Mouse (Mus musculus) left cerebral cortex, postnatal 14 days (tissue): ENCODE measurements at regions not wholly inside any gene's neighbourhood (a gene's known extent, or its start where the extent isn't known, plus 50 kb on each side); places are given as distances from the start of the nearest gene placed in this dataset.
"Not testable (repeated sequence)": the region's sequence is repeated elsewhere in the genome, so short reads cannot be mapped to it uniquely, and the experiment has no call there.

Experiments used
- DNase-seq, 2 experiments: peaks; one replicate each; pipeline ENCODE4 v3.0.0; 2021 to 2022; ENCODE audit warnings: low spot score in 2 of 2, mixed read lengths in 1 of 2
- intact Hi-C: fragments of 180-260 bp; cut with DNase I; formaldehyde crosslinking; loops from one replicate; pipeline ENCODE4 v1.15.1; 2025

- intact Hi-C loops: no loop called here
- DNase-seq: peak in 1 of 2 experiments; percentile 8
These were observed 149.3 kb upstream of the Kctd3 start for GRCm38 (mm10) chr1:189156906-189157305.

DNA sequence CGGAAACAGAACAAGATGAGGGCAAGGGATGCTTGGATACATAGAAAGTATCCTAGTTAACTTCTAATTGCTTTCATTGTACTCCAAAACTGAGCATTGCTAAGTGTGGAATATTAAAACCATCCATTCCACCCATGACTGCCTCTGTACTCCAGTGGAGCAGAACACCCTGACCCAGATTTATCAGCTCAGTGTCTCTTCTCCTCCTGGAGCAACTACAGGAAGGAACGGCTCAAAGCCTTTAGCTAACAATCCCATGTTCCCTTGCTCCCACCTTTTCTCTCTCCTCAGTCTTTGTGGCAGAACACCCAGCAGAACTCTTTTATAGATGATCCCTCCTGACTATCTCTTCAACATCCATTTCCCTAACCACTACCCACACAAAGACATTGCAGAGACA, 146.7 kb upstream of the Kctd3 start:
- intact Hi-C loops: no loop called here
- DNase-seq: no peak

DNA sequence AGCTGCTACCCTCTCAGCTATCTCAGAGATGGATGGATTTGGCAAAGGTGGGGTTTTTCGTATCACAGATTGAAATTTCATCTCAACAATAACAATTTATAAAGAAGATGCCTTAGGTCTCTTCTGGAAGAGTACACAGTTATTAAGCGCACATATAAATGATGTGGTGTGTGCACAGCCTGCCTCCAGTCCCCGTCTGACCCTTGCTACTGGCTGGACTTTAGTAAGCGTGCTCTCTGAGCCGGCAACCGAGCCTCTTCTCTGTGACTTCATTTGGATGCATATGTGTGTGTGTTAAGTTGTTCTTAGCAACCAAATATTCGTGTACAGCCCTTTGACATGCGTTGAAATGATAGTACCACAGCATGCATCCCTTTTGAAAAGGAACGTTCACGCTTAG, 145.5 kb upstream of the Kctd3 start:
- intact Hi-C loops: no loop called here

GRCm38 (mm10) chr1:189142982-189143451, 135.4 kb upstream of the Kctd3 start:
- intact Hi-C loops: no loop called here

More for the DNA sequence above, 145.5 kb upstream of the Kctd3 start:
- no peak for DNase-seq

GRCm38 (mm10) chr1:189142551-189142950, 134.9 kb upstream of the Kctd3 start:
- intact Hi-C loops: no loop called here
- DNase-seq: no peak

More at GRCm38 (mm10) chr1:189142982-189143451, 135.4 kb upstream of the Kctd3 start:
- DNase-seq: no peak

GRCm38 (mm10) chr1:189141694-189142093, 134.1 kb upstream of the Kctd3 start:
- no peak for DNase-seq
- intact Hi-C loops: no loop called here

DNA sequence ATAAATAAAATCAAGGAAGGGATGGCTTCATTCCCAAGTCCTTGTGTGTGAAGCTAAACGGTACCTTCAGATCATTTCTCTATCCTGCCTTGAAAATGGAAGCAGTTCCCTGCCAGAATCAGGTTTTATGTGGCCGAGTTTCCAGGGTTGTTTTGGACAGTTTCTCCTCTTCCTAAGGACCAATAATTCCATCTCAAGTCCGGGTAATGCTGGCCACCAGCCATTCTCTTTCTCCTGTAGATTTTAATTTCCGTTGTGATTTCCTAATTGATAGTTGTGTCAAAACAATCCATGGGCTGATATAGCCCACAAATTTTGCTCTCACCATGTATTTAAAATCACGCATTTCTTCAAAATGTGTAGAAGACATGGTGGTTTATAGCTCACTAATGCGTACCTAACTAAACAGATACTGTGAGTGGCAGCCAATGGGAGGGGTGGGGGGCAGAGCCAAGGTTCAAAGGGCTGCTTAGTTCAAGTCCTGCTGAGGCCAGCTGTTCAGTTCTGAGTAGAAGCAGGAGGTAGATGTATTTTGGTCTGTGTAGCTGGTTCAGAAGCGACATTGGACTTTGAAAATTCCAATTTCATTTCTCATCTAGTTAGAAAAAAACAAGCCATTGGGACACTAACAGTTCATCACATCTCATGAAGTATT, 129.2 kb upstream of the Kctd3 start:
- intact Hi-C loops: no loop called here
- DNase-seq: no peak

GRCm38 (mm10) chr1:189135826-189136225, 128.2 kb upstream of the Kctd3 start:
- intact Hi-C loops: no loop called here
- no peak for DNase-seq

- no peak for DNase-seq
- intact Hi-C loops: no loop called here
These were observed 121.1 kb upstream of the Kctd3 start for GRCm38 (mm10) chr1:189128706-189129105.

DNA sequence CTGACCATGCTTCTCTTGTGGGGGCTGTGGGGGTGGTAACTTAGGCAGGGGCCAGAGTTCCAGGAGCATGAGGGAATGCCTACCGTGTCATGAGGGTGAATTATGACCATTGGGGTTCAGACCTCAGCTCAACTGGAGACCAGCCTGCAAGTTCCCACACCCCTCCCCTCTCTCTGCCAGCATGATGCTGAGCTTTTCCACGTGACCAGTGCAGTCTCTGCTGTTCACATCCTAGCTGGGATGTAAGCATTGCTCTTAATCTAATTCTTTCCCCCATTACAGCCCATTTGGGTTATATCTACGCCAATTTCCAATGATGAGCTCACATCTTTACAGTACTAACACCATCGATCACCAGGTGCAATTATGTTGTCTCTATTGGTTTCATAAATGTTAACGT, 120.6 kb upstream of the Kctd3 start:
- intact Hi-C loops, DNase-seq: not testable (repeated sequence)

DNA sequence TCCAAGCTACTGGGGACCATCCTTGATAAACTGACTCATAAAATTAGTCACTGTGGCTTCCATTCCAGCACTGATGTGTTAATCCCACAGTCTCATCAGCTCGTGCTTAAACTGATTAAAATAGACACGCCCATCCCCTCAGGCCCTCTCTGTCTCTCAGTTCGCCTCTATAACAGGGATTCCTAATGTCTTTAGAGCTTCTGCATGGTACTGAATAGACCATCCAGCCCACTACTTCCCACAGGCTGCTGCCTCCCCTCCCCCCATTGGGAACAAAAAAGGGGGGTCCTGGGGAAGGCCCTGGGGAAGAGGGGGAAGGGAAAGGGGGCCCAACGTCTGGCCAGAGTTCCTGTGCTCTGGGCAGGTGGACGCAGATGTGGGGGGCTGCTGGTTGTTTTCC, 119.7 kb upstream of the Kctd3 start:
- intact Hi-C loops: no loop called here
- no peak for DNase-seq

DNA sequence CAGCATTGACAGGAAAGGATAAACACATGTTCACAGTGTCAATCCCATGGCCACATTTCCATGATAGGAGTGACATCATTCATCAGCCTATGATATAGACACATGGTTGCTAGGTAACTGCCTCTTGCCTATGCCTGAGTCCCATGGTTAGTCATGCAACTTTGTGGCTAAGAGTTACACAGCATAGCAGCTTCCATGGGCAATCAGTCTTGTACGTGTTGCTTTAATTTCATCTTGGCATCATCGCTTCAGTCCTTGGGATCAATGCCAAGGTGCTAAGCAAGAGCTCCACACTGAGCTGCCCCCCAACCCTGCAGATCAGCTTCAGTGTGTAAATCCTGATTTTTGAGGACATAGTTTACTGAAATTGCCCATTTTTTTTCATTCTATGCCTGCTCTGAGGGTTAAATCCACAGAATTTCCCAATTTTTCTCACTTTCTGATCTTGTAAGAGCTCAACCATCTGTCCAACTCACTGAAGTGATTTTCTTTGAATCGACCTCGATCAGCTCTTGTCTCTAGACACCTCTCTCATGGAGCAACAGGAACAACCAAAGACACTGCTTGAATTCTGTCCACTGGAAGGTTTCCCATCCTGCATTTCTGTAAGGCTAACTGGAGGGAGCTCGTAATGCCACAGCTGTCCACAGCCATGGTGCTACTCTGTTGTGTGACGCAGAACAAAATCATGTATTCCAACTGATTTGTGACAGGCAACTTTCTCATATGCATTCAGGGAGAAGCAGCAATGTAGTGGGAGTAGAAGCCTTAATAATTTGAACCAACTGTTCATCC, 112.5 kb upstream of the Kctd3 start:
- DNase-seq: peak in 1 of 2 experiments; percentile 34
- intact Hi-C loops: no loop called here

- intact Hi-C loops, DNase-seq: not testable (repeated sequence)
These were observed 111.4 kb upstream of the Kctd3 start for GRCm38 (mm10) chr1:189119005-189119404.

GRCm38 (mm10) chr1:189118582-189118981, 110.9 kb upstream of the Kctd3 start:
- intact Hi-C loops: no loop called here
- DNase-seq: no peak

DNA sequence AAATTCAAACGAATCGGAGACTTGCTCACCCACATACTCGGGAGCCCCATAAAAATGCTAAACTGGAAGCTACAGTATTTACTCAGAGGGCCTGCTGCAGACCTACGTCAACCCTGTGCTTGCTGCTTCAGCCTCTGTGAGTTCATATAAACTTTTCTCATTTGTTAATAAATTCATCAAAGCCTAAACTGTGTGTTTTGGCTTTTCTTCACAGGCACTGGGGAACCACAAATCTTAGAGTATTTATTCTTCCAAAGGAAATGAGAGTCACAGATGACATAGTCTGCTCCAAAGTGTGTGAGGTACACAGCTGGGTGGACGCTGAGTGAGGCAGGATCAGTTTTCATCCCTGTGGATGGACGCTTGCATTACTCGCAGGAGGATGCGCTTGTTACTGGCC, 108.3 kb upstream of the Kctd3 start:
- no peak for DNase-seq
- intact Hi-C loops: no loop called here

DNA sequence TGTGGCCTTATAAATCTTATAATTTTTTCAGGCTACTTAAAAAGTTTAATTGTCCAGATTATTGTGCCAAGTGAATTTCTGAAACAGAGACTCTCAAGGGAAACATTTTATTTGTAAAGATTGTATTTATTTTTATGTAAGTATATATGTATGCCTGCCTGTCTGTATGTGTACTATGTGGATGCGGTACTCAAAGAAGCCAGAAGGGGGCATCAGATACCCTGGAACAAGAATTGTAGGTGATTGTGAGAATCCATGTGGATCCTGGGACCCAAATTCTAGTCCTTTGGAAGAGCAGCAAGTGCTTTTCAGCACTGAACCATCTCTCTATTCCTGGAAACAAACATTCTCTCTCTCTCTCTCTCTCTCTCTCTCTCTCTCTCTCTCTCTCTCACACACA, 107.6 kb upstream of the Kctd3 start:
- intact Hi-C loops: no loop called here

GRCm38 (mm10) chr1:189108260-189109035, 100.8 kb upstream of the Kctd3 start:
- intact Hi-C loops: no loop called here
- no peak for DNase-seq

More for the DNA sequence above, 107.6 kb upstream of the Kctd3 start:
- no peak for DNase-seq

DNA sequence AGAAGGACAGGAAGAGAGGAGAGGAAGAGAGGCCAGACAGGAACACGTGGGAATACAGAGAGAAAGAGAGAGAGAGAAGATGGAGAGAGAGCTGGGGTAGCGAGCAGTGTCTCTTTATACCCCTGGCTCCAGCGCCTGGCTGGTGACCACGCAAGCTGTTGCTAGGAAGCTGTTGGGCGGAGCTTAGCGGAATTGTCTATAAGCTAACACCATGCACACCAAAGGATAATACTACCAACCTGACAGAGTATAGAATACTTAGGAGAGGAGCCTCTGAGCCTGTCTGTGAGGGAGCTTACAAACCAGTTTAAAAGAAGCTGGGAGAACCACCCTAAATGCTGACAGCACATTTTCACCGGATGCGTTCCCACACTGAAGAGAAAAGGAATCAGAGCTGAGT, 100.2 kb upstream of the Kctd3 start:
- intact Hi-C loops: no loop called here
- DNase-seq: peak; percentile 27 to 41

GRCm38 (mm10) chr1:189107156-189107555, 99.5 kb upstream of the Kctd3 start:
- no peak for DNase-seq
- intact Hi-C loops: no loop called here

- intact Hi-C loops: no loop called here
These were observed 97.6 kb upstream of the Kctd3 start for GRCm38 (mm10) chr1:189105276-189105675.

More at GRCm38 (mm10) chr1:189105276-189105675, 97.6 kb upstream of the Kctd3 start:
- no peak for DNase-seq
